Mouse (Mus musculus) embryo, embryonic 10.5 days (tissue): ENCODE results near the gene Dgkb.

Experiments used
- DNase-seq: peaks from one replicate; pipeline ENCODE4 v3.0.0-alpha.2; 2015; ENCODE audit warnings: low spot score

Dgkb gene

DNA sequence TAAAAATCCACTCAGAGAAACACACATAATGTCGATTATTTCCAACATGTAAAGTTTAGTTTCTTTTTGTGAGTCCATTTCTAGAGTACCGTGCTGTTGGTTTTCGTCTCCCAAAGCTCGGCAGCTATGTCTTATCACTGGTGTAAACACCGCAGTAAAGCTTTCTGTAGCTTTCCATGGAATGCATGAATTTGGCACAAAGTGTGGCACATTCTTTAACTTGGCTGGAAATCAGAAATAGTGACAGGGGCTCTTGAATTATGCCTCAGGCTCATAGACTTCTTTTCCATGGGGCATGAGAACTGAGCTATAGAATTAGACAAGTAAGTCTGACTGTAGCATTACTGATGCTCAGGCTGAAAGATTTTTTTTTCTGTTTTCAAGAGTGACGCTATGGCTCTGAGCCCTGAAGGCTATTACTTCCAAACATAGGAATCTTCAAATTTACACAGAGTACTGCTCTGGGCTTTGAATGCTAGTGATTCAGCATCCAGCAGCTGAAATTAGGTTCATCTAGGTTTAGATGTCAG lies 179.0 kb downstream of the Dgkb start:
- DNase-seq, result no peak

DNA sequence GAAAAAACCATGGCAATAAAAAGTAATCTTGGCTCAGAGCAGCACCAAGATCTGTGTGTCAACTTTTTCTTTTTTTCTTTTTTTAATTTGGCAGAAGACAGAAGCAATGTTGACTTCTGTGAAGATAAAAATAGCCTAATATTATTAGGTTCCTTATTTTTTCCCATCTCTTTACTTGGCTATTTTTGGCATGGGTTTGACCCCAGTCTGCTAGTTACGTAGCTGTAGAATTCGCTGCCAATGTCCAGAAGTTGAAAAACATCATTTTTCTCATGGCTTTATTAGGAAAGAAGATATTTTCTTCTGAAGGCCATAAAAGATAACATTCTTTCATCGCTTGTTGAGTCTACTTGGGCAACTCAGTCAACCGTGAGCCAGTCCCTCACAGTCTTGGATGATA lies 200.1 kb downstream of the Dgkb start:
- DNase-seq, result no peak

DNA sequence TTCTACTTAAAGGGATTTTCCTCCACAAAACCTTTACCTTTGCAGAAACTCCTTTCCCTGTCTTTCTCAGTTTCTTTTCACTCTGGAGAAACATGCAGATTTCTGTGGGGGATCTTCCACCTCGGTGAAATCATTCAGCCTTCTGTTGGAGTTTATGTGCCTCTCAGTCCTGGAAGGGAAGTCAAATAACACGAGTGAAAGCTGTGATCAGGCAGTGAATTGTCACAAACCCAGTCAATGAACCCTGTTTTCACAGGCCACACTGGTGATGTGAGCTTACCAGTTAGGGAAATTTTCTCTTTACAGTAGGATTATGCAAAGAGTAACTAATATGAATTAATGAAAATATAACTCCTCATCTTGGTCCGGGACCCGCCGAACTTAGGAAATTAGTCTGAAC lies 229.7 kb downstream of the Dgkb start:
- no peak for DNase-seq

DNA sequence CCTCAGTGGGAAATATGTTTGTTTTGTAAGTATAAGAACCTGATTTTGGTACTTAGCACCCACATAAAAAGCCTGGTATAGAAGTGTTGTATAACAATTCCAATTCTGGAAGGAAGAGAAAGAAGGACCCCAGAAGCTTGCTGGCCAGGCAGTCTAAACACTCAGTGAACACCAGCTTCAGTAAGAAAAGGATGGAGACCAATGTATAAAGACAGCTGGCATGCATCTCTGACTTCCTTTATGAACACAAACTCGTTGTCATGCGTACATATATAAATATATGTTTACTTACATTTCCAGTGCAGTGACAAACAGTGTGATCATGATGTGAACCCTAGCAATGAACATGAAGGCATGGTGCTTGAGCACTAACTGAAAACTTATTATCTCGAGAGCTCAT lies 270.7 kb downstream of the Dgkb start:
- DNase-seq, result no peak

GRCm38 (mm10) chr12:38111928-38112327 lies 294.4 kb downstream of the Dgkb start:
- DNase-seq, result no peak

GRCm38 (mm10) chr12:38114990-38115615 lies 297.6 kb downstream of the Dgkb start:
- DNase-seq, result peak; percentile 55

GRCm38 (mm10) chr12:38123524-38123923 lies 306.0 kb downstream of the Dgkb start:
- DNase-seq, result peak; percentile 68

DNA sequence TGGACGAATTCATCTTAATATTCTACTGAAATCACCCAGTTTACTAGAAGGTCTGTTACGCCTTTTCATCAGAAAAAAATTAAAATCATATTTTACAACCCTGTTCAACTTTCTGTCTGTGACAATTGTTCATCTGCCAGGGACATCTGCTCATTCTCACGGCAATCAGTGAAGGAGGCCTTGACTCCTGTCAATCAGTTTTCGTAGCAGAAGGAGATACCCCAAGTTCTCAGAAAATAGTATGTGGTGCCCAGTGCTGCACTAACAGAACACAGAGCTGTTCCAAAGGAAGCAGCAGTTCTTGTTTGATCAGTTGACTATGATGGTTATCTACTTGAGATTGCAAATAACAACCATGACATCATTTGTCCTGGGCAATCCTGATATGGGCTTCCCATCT lies 307.8 kb downstream of the Dgkb start:
- no peak for DNase-seq

DNA sequence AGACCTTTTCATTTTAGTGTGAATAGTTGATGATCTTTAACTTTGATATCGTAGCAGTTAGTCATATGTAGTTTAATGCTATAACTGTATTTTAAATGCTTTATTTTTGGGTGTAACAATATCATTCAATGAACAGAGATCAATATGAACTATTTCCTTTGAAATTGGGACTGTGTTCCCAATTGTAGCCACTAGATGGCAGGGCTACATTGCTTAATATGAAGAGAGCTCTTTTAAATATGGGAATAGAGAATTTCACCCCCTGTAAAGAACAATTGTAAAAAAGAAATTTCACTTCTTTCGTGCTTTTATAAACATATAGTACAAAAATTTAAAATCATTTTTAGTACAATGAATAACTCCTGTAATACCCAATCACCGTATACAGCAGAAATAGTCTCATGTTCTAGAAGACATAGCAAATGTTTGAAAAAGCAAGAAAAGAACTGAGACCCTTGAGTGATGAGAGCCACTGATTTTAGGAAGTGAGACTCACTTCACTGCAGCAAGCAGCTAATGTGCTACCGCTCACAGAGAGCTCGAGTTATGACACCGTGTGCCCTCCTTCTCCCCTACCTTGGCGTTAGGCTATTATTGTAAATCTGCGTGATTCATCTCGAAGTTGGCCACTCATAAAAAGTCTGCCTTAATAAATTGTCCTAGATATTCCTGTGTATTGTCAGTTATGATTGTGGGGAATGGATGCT lies 312.8 kb downstream of the Dgkb start:
- DNase-seq, result peak; percentile 71

DNA sequence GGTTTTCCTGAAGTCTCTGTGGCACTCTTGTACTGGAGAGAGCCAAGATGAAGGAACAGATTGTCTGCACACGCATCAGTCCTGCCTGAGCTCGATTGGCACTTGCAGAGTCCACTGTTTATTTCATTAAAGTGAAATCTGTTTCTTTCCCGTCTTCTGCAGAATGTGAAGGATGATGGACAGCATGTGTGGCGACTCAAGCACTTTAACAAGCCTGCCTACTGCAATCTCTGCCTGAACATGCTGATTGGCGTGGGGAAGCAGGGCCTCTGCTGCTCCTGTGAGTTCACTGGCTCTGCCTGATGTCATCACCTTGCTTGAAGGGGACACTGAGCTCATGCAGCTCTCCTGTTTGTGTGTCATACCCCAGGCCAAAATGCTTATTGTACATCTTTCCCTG lies 318.9 kb downstream of the Dgkb start:
- no peak for DNase-seq

DNA sequence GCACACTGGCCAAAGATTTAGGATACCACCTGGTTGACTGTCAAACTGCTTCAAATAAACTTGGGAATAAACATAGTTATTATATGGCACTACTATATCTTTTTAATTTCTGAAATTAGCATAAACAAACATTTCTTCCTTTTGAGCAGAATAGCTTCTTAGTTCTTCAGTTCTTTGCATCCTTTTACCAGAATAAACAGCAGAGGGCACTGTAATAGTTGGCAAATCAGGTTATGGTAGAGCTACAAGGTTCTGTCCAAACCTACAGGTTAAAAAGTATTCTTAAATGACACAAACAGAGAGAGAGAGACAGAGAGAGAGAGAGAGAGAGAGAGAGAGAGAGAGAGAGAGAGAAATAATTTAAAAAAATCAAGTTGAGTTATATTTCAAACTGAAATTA lies 322.5 kb downstream of the Dgkb start:
- DNase-seq, result peak; percentile 52

GRCm38 (mm10) chr12:38232665-38233064 lies 415.1 kb downstream of the Dgkb start:
- no peak for DNase-seq

DNA sequence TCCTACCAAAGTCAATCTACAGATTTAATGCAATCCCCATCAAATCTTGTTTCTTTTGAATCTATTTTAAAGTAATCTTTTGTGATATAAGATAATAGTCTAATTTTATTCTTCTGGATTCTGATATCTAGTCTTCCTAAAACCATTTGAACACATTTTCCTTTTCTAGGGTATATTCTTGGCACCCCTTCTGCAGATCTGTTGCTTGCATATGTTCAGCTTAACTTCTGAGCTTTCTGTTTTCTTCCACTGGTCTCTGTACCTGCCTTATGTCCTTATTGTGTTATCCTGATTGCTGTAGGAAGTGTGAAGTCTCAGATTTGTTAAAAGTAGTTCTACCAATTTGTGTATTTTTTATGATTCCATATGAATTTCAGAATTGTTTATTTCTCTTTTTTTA lies 451.3 kb downstream of the Dgkb start:
- no peak for DNase-seq

- no peak for DNase-seq
Measured at GRCm38 (mm10) chr12:38301497-38301896, 484.0 kb downstream of the Dgkb start.

- peak; percentile 45 for DNase-seq
Measured at GRCm38 (mm10) chr12:38303841-38304240, 486.3 kb downstream of the Dgkb start.

DNA sequence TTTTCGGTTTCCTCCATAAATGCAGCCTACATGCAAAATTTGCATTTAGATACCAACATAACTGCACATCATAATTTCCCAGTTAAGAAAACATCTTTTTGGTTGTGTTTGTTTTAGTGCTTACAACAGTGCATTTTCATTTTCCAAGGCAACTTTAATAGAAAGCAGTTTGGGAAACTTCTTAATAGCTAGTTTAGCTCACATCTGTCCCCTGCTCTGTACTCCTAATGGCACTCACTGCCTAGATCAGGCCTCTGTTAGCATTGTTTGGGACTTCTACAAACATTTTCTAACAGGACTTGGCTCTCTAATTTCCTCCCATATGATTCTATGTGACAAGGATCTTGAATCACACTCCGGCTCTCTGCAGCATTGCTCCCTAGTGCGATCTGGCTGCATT lies 486.7 kb downstream of the Dgkb start:
- no peak for DNase-seq

DNA sequence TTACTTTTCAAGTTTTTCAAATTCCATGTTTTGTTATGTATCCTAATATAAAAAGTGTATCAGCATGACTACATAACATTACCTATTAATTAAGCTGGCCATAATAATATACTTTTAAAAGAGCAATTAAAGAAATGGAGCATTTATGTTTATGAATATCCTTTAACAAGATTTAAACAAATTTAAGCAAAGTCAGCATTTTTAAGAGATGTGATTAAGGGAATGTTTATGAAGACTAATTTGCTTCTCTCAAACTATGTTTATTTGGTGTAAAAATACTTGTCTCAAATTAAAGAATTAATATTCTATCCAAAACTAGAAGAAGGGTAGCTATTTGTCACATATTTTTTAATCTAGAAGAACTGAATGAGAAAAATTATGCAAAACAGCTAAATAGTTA lies 492.4 kb downstream of the Dgkb start:
- no peak for DNase-seq

DNA sequence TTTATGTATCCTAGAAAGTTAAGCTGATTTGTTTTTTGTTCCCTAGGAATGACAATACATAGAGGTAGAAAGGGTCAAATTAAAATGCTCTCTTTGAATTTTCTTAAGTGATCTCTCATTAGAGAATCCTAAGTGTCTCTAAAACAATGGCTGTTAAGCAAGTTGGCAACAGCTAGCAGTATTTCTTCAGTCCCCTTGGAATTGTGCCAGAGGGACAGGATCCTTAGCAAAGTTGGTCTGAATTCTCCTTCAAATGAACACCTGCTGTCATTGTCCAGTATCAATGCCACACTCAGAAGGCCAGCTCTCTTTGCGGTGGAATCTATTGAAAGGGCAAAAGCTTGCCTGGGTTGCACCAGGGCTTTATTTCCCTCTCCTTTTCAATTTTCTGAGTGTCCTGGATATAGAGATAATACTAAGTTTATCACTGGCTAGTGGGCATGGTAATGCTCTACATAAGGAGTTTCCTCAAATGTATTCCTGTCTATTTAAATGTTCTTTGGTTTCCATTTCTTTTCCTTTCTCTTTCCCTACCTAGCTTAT lies 510.3 kb downstream of the Dgkb start:
- no peak for DNase-seq

DNA sequence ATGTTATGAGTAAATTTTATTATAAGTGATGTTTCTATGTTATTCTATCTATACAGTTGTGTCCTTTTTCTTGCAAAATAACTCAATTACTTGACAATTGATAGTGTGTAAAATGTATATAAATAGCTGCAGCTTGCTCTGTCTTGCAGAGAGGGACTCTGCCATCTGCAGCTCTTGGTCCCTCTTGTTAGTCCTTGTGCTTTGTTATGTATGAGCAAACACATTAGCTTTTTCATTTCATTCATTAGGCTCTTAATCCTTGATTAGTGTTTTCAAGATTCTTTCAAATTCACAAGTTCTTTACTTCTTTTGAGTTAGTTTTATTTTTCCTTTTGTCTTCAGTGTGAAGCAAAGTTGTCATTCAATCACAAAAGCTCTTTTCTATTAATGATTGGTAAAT lies 511.3 kb downstream of the Dgkb start:
- DNase-seq, result no peak

- peak; percentile 87 for DNase-seq
Measured at GRCm38 (mm10) chr12:38342657-38343056, 525.1 kb downstream of the Dgkb start.

DNA sequence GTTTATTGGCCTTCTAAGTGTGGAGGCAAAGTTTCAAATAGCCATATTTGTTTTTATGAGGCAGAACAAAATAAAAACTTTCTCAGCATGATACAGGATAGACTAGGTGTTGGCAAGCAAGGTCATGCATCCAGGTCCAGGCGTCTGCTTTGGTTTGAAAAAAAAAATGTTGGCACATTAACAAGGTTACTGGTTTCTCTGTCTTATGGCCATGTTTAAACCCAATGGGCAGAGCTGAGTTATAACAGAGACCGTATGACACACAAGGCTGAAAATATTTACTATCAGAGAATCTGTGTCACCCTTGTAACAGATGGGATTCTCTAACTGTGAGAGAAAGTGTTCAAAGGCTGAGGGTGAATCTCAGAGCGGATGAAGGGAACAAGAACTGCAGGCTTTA lies 535.0 kb downstream of the Dgkb start:
- no peak for DNase-seq

DNA sequence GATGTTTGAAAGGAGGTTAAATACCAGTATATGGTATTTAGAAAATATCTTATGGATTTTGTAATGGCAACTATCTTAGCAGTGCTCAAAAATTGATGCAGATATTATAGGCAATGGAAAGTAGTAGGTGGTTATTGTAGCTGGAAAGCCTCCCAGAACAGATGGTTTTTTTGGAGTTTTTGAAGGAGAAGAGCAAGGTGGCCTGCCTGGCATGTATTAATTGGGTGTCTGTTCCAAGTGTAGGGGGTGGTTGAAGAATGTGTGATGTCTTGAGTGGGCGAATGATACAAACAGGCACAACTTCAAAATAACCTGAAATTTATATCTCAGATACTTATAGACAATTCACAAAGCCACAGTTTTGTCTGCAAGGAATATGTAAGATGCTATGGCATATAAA lies 538.9 kb downstream of the Dgkb start:
- DNase-seq, result no peak

DNA sequence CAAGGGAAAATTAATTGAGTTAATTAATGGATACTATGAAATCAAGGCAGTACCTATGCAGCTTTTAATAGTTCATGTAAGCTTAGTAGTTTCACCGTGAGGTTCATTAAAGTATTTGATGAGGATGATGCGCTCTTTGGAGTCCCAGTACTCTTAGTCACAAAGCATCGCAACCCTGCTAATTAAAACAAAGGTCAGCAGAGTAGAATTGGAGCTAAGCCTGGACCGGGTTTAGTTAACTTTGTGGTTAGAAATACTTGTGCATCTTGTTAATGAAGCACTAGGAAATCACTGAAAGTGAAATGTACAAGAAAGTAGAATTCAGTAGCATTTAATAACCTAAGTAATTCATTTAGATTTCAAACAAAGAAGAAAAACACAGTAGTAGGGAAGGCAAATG lies 544.0 kb downstream of the Dgkb start:
- no peak for DNase-seq

DNA sequence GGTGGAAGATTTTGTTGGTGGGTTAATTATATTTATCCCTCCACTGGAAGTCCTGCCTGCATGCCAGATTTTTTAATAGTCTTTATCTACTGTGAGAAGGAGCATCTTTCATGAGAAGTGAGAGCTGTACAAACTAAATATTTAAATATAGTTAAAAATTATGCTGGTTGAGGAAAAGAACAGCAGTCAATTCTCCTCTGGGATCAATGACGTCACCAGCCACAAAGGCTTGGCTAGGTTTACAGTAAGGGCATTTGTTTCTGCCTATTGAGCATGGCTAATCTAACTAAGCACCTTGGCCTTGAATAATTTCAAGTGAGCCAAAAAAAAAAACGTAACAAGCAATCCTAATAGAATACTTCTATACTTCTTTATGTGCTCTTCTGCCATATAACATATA lies 554.1 kb downstream of the Dgkb start:
- DNase-seq, result no peak
